7 mouse cellular contexts compared by ENCODE assay signal in the genomic region with DNA sequence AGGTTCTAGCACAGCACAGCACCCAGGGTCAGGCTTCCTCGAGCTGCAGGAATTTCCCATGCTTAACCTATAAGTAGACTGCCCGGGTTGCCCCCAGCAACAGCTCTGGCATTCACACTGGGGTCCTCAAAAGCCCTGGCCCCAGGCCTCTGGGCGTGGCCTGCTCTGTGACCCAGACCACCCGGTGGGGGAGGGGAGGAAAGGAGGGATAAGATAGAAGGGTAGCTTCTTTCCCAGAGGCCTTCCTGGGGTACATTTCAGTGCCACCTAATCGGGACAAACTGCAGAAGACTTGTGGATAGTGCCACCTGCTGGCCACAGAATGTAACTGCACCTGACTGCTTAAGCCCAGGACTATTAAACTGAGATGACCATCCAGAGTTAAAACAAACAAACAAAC. TPM values are rescaled to one million over a fixed set of nuclear protein-coding genes. Genes with fewer than 3 reads are reported as not detected.
DNase-seq lines count a peak whose midpoint lies in the region; ATAC-seq and TF ChIP-seq lines count a peak whose summit lies in the region.

No protein-coding gene starts in this region.

- H3K27me3 ChIP-seq in G1E (ENCODE audit: insufficient read depth, low read length), result peaks cover 12% of the 10 kb centered on the region
- peaks cover 64% of the 10 kb centered on the region for H3K27me3 ChIP-seq in embryonic facial prominence, embryonic 14.5 days (replicated peaks; ENCODE audit: control insufficient read depth, insufficient read depth, low read length)

- no peak overlapping the region for H3K27ac ChIP-seq in bone marrow, adult 2 months (ENCODE audit: control insufficient read depth, insufficient read depth, low read depth, low read length, poor library complexity)
- H3K27ac ChIP-seq in embryonic facial prominence, embryonic 14.5 days (replicated peaks; ENCODE audit: low read depth, low read length), result no peak overlapping the region

- H3K36me3 ChIP-seq in G1E (replicated peaks), result no peaks in the 10 kb centered on the region
- H3K36me3 ChIP-seq in embryonic facial prominence, embryonic 14.5 days (ENCODE audit: control insufficient read depth, insufficient read depth, low read length), result no peaks in the 10 kb centered on the region

- H3K9ac ChIP-seq in embryonic facial prominence, embryonic 14.5 days (ENCODE audit: low read depth, low read length), result no peak overlapping the region

- H3K4me2 ChIP-seq in embryonic facial prominence, embryonic 14.5 days (ENCODE audit: low read depth, low read length), result no peak overlapping the region

- no peak overlapping the region for H3K4me3 ChIP-seq in G1E (ENCODE audit: low read depth, low read length)
- no peak overlapping the region for H3K4me3 ChIP-seq in bone marrow, adult 2 months (replicated peaks; ENCODE audit: control insufficient read depth, low read depth, low read length)
- H3K4me3 ChIP-seq in embryonic facial prominence, embryonic 14.5 days (ENCODE audit: low read depth, low read length), result no peak overlapping the region

- H3K4me1 ChIP-seq in G1E (ENCODE audit: insufficient read depth, low read depth, low read length), result peaks cover 3% of the 10 kb centered on the region; the same call in 1 of the 2 replicates
- no peaks in the 10 kb centered on the region for H3K4me1 ChIP-seq in bone marrow, adult 2 months (ENCODE audit: control insufficient read depth, insufficient read depth, low read length)
- no peaks in the 10 kb centered on the region for H3K4me1 ChIP-seq in embryonic facial prominence, embryonic 14.5 days (ENCODE audit: control insufficient read depth, insufficient read depth, low read length)

- TF ChIP-seq CTCF in G1E (IDR thresholded peaks at IDR 0.05; ENCODE audit: low read depth, low read length), result peak; percentile 77
- peak; percentile 80 for TF ChIP-seq CTCF in bone marrow, adult 2 months (IDR thresholded peaks at IDR 0.05; ENCODE audit: control insufficient read depth, insufficient read depth, low read length)

- peak; percentile 42 for DNase-seq in G1E (ENCODE audit: low spot score)
- peak; percentile 75 for DNase-seq in embryonic facial prominence, embryonic 14.5 days (ENCODE audit: low spot score)
- peak; percentile 69 to 73 for DNase-seq in heart, postnatal 36 days
- DNase-seq in kidney, postnatal 4 days, result peak; percentile 79 to 82
- DNase-seq in lung, postnatal 25 days (ENCODE audit: low spot score), result peak; percentile 59
- DNase-seq in right cerebral cortex, postnatal 10 days (ENCODE audit: low spot score in 2 of 2), result peak; percentile 65 to 76

- H3K9me3 ChIP-seq in G1E (replicated peaks), result peaks cover 8% of the 10 kb centered on the region; the same call in 1 of the 2 replicates
- no peaks in the 10 kb centered on the region for H3K9me3 ChIP-seq in embryonic facial prominence, embryonic 14.5 days (ENCODE audit: control insufficient read depth, low read length)

- no peak for TF ChIP-seq POLR2A in bone marrow, adult 2 months (IDR thresholded peaks at IDR 0.05; ENCODE audit: borderline replicate concordance, control insufficient read depth, low read depth, low read length)

- intact Hi-C loops in heart, postnatal 36 days (cut with DNase I), result loop anchor here (1.0 kb wide), 2 partner anchors 247 to 315 kb away; no protein-coding TSS in a partner anchor

- WGBS in bone marrow, adult 2 months, result 8% methylated on average over 5 of the region's 5 CpGs
- WGBS in embryonic facial prominence, embryonic 14.5 days, result 6% methylated on average over 5 of the region's 5 CpGs

- ATAC-seq in G1E (ENCODE audit: extremely low read depth, insufficient number of reproducible peaks, low FRiP score, poor library complexity, severe bottlenecking), result no peak; the same call in 1 of the 2 replicates
- peak; percentile 28 for ATAC-seq in embryonic facial prominence, embryonic 14.5 days (ENCODE audit: low read depth)

RNA-seq across cellular contexts. Expression of a gene that starts 4.7 kb away (rescaled TPM):
- not detected in 2 replicates for total RNA-seq in G1E (2014; fragmentation: Nextera tagmentation)
- total RNA-seq in G1E (2017), result not detected in 2 replicates
- not detected in 2 replicates for polyA plus RNA-seq in G1E (2012)
- not detected in 2 replicates for polyA plus RNA-seq in bone marrow, adult 2 months (2011; ENCODE audit: insufficient read depth, insufficient read length, low replicate concordance, missing spikeins)
- polyA plus RNA-seq in embryonic facial prominence, embryonic 14.5 days (2014; fragmentation: Nextera tagmentation; extraction: Ambion mirVana), result 0.24 and 0.54 TPM in 2 replicates
- total RNA-seq in heart, postnatal 36 days (2021), result under 1 TPM; 0.43 to 0.83 TPM

RNA-seq across cellular contexts. Expression of a gene that starts 6.8 kb away (rescaled TPM):
- total RNA-seq in G1E (2014; fragmentation: Nextera tagmentation) (19.1 and 29.1 TPM in 2 replicates), G1E (2017) (17.6 and 18.4 TPM in 2 replicates)
- polyA plus RNA-seq in G1E (2012), result 12.0 and 18.8 TPM in 2 replicates
- 2.3 and 3.2 TPM in 2 replicates for polyA plus RNA-seq in bone marrow, adult 2 months (2011; ENCODE audit: insufficient read depth, insufficient read length, low replicate concordance, missing spikeins)
- 10.4 and 12.4 TPM in 2 replicates for polyA plus RNA-seq in embryonic facial prominence, embryonic 14.5 days (2014; fragmentation: Nextera tagmentation; extraction: Ambion mirVana)
- total RNA-seq in heart, postnatal 36 days (2021), result 10 to 100 TPM; 15.9 to 18.0 TPM
